Mouse (Mus musculus) liver, embryonic 13.5 days (tissue): Measurements from ENCODE around the gene Chrd. TPM values are rescaled to one million over a fixed set of nuclear protein-coding genes. Genes with fewer than 3 reads are reported as not detected.

Experiments used
- ATAC-seq: fragments of 200-750 bp; cut with Nextera tagmentation; 2 replicates; pipeline ENCODE4 v1.8.0; 2017; ENCODE audit warnings: low read depth, mild to moderate bottlenecking, moderate number of reproducible peaks, moderate library complexity
- DNase-seq: peaks from one replicate; pipeline ENCODE4 v3.0.0; 2022
- H3K27ac ChIP-seq: fragments of 300-500 bp; sonication (generic); 2 replicates; pipeline ENCODE4 v1.5.1; 2015; ENCODE audit warnings: moderate library complexity, mild to moderate bottlenecking, inconsistent platforms
- H3K27me3 ChIP-seq: fragments of 300-500 bp; sonication (generic); 2 replicates; pipeline ENCODE4 v1.6.1; 2015; ENCODE audit warnings: mild to moderate bottlenecking, inconsistent platforms
- H3K36me3 ChIP-seq: fragments of 300-500 bp; sonication (generic); 2 replicates; pipeline ENCODE4 v1.6.1; 2015; ENCODE audit warnings: mild to moderate bottlenecking, inconsistent platforms
- H3K4me1 ChIP-seq: fragments of 300-500 bp; sonication (generic); replicated peaks from 2 replicates; pipeline ENCODE4 v1.6.1; 2015; ENCODE audit warnings: inconsistent platforms
- H3K4me2 ChIP-seq: fragments of 300-500 bp; sonication (generic); 2 replicates; pipeline ENCODE4 v1.6.1; 2015; ENCODE audit warnings: inconsistent platforms, mild to moderate bottlenecking, moderate library complexity
- H3K4me3 ChIP-seq: fragments of 300-500 bp; sonication (generic); replicated peaks from 2 replicates; pipeline ENCODE4 v1.5.1; 2015; ENCODE audit warnings: mild to moderate bottlenecking, inconsistent platforms
- H3K9ac ChIP-seq: fragments of 300-500 bp; sonication (generic); 2 replicates; pipeline ENCODE4 v1.6.1; 2015; ENCODE audit warnings: mild to moderate bottlenecking, inconsistent platforms
- H3K9me3 ChIP-seq: fragments of 300-500 bp; sonication (generic); replicated peaks from 2 replicates; pipeline ENCODE4 v1.6.1; 2016; ENCODE audit warnings: inconsistent platforms
- WGBS: fragments of 180-500 bp; shearing (Covaris S2); methylation state at CpG from one replicate; pipeline ENCODE4 v1.1.7; 2015; ENCODE audit not compliant: insufficient replicate concordance; 5-methylcytosine and 5-hydroxymethylcytosine counted together
- polyA plus RNA-seq: library from polyadenylated mRNA; unstranded; fragments of >200 nt; fragmentation: Nextera tagmentation; extraction: Ambion mirVana; gene quantifications from 2 replicates; pipeline ENCODE4 v1.2.1, GENCODE M21; 2015

Gene Chrd
- polyA plus RNA-seq, 1 experiment from 2014 or later = 0.31 TPM

GRCm38 (mm10) chr16:20722736-20723135 is 10.2 kb upstream of the Chrd start:
- Histone ChIP-seq H3K4me1 (peaks cover 24% of the 10 kb centered on the region), H3K4me3 (no peak overlapping the region), H3K4me2 (no peak overlapping the region), H3K27me3 (no peaks in the 10 kb centered on the region), H3K9ac (no peak overlapping the region), H3K9me3 (no peaks in the 10 kb centered on the region), H3K27ac (no peak overlapping the region), H3K36me3 (peaks cover 32% of the 10 kb centered on the region)
- 66% methylated on average over 4 of the region's 4 CpGs for WGBS
- DNase-seq (no peak), ATAC-seq (no peak)

GRCm38 (mm10) chr16:20723247-20723646 is 9.7 kb upstream of the Chrd start:
- no peak overlapping the region for H3K4me2 ChIP-seq
- DNase-seq (no peak), ATAC-seq (no peak)
- no peak overlapping the region for H3K27ac ChIP-seq
- no peak overlapping the region for H3K4me3 ChIP-seq
- no peaks in the 10 kb centered on the region for H3K9me3 ChIP-seq
- H3K27me3 ChIP-seq = no peaks in the 10 kb centered on the region; the same call in 1 of the 2 replicates
- peaks cover 32% of the 10 kb centered on the region for H3K36me3 ChIP-seq
- H3K4me1 ChIP-seq = peaks cover 22% of the 10 kb centered on the region
- H3K9ac ChIP-seq = no peak overlapping the region
- WGBS = 55% methylated on average over 4 of the region's 4 CpGs

GRCm38 (mm10) chr16:20724338-20724748 is 8.6 kb upstream of the Chrd start:
- peaks cover 32% of the 10 kb centered on the region for H3K36me3 ChIP-seq
- no peak overlapping the region for H3K9ac ChIP-seq
- H3K27ac ChIP-seq = no peak overlapping the region
- no peak overlapping the region for H3K4me2 ChIP-seq
- ATAC-seq = peak; percentile 53
- no peak for DNase-seq
- peaks cover 10% of the 10 kb centered on the region for H3K27me3 ChIP-seq
- H3K4me3 ChIP-seq = no peak overlapping the region
- 29% methylated on average over 5 of the region's 5 CpGs for WGBS
- H3K9me3 ChIP-seq = no peaks in the 10 kb centered on the region
- peaks cover 15% of the 10 kb centered on the region for H3K4me1 ChIP-seq

- Histone ChIP-seq H3K27ac (no peak overlapping the region), H3K9me3 (no peaks in the 10 kb centered on the region), H3K4me2 (no peak overlapping the region), H3K4me1 (peaks cover 11% of the 10 kb centered on the region), H3K9ac (no peak overlapping the region), H3K36me3 (peaks cover 22% of the 10 kb centered on the region), H3K4me3 (no peak overlapping the region), H3K27me3 (peaks cover 16% of the 10 kb centered on the region)
- 75% methylated on average over 7 of the region's 7 CpGs for WGBS
- DNase-seq (no peak), ATAC-seq (no peak)
Observed at GRCm38 (mm10) chr16:20725321-20725720, 7.6 kb upstream of the Chrd start.

- H3K36me3 ChIP-seq = peaks cover 18% of the 10 kb centered on the region
- ATAC-seq (no peak), DNase-seq (no peak)
- peaks cover 21% of the 10 kb centered on the region for H3K27me3 ChIP-seq
- 55% methylated on average over 4 of the region's 4 CpGs for WGBS
- H3K4me1 ChIP-seq = peaks cover 11% of the 10 kb centered on the region
- no peak overlapping the region for H3K27ac ChIP-seq
- H3K4me2 ChIP-seq = no peak overlapping the region
- H3K4me3 ChIP-seq = no peak overlapping the region
- H3K9me3 ChIP-seq = no peaks in the 10 kb centered on the region
- no peak overlapping the region for H3K9ac ChIP-seq
Observed at GRCm38 (mm10) chr16:20725750-20726149, 7.2 kb upstream of the Chrd start.

DNA sequence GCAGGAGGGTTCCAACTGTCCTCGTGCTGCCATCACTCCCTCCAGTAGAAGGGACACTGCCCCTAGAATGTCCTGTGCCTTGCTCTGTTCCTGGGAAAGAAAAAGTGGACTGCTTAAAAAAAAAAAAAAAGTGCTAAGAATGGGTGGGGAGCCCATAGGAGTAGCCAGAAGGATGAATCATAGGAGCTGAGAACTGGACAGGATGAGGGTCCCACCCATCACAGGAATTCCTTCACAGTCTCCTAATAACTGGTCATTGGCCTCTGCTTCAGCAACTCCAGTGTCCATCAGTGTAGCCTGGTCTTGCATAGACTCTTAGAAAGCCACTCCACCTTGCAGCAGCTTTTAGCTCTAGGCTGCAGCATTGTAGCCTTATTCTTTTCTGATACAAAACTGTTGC is 6.5 kb upstream of the Chrd start:
- peaks cover 27% of the 10 kb centered on the region for H3K27me3 ChIP-seq
- no peak overlapping the region for H3K9ac ChIP-seq
- peaks cover 11% of the 10 kb centered on the region for H3K4me1 ChIP-seq
- H3K36me3 ChIP-seq = peaks cover 12% of the 10 kb centered on the region
- no peak overlapping the region for H3K4me2 ChIP-seq
- no peak for DNase-seq
- WGBS = 50% methylated on average over 1 of the region's 1 CpGs
- no peak for ATAC-seq
- no peaks in the 10 kb centered on the region for H3K9me3 ChIP-seq
- H3K27ac ChIP-seq = no peak overlapping the region
- no peak overlapping the region for H3K4me3 ChIP-seq

- Histone ChIP-seq H3K4me3 (peak overlapping the region; percentile 33), H3K4me1 (peaks cover 9% of the 10 kb centered on the region; the same call in 1 of the 2 replicates), H3K9ac (no peak overlapping the region), H3K27me3 (peaks cover 66% of the 10 kb centered on the region), H3K36me3 (no peaks in the 10 kb centered on the region; the same call in 1 of the 2 replicates), H3K4me2 (peak overlapping the region; percentile 42; the same call in 1 of the 2 replicates), H3K9me3 (no peaks in the 10 kb centered on the region), H3K27ac (peak overlapping the region; percentile 44; the same call in 1 of the 2 replicates)
- no peak for DNase-seq
- ATAC-seq = peak; percentile 70
- WGBS = 24% methylated on average over 5 of the region's 5 CpGs
Observed at GRCm38 (mm10) chr16:20730293-20730711, 2.6 kb upstream of the Chrd start.

GRCm38 (mm10) chr16:20731688-20732087 is 1.2 kb upstream of the Chrd start:
- H3K9me3 ChIP-seq = no peaks in the 10 kb centered on the region
- H3K4me1 ChIP-seq = peaks cover 9% of the 10 kb centered on the region; the same call in 1 of the 2 replicates
- no peaks in the 10 kb centered on the region; the same call in 1 of the 2 replicates for H3K36me3 ChIP-seq
- H3K9ac ChIP-seq = no peak overlapping the region
- ATAC-seq (no peak), DNase-seq (no peak)
- no peak overlapping the region for H3K4me3 ChIP-seq
- no peak overlapping the region for H3K4me2 ChIP-seq
- H3K27ac ChIP-seq = no peak overlapping the region
- 53% methylated on average over 5 of the region's 5 CpGs for WGBS
- H3K27me3 ChIP-seq = peaks cover 80% of the 10 kb centered on the region

- H3K9me3 ChIP-seq = no peaks in the 10 kb centered on the region
- no peaks in the 10 kb centered on the region; the same call in 1 of the 2 replicates for H3K36me3 ChIP-seq
- 2% methylated on average over 19 of the region's 30 CpGs for WGBS
- ATAC-seq = no peak; the same call in 1 of the 2 replicates
- peaks cover 9% of the 10 kb centered on the region; the same call in 1 of the 2 replicates for H3K4me1 ChIP-seq
- peak overlapping the region; percentile 44 for H3K9ac ChIP-seq
- H3K4me3 ChIP-seq = peak overlapping the region; percentile 55
- H3K27ac ChIP-seq = no peak overlapping the region
- peaks cover 87% of the 10 kb centered on the region for H3K27me3 ChIP-seq
- DNase-seq = no peak
- peak overlapping the region; percentile 69 for H3K4me2 ChIP-seq
Observed at GRCm38 (mm10) chr16:20732251-20732924, 539 bp upstream of the Chrd start.

DNA sequence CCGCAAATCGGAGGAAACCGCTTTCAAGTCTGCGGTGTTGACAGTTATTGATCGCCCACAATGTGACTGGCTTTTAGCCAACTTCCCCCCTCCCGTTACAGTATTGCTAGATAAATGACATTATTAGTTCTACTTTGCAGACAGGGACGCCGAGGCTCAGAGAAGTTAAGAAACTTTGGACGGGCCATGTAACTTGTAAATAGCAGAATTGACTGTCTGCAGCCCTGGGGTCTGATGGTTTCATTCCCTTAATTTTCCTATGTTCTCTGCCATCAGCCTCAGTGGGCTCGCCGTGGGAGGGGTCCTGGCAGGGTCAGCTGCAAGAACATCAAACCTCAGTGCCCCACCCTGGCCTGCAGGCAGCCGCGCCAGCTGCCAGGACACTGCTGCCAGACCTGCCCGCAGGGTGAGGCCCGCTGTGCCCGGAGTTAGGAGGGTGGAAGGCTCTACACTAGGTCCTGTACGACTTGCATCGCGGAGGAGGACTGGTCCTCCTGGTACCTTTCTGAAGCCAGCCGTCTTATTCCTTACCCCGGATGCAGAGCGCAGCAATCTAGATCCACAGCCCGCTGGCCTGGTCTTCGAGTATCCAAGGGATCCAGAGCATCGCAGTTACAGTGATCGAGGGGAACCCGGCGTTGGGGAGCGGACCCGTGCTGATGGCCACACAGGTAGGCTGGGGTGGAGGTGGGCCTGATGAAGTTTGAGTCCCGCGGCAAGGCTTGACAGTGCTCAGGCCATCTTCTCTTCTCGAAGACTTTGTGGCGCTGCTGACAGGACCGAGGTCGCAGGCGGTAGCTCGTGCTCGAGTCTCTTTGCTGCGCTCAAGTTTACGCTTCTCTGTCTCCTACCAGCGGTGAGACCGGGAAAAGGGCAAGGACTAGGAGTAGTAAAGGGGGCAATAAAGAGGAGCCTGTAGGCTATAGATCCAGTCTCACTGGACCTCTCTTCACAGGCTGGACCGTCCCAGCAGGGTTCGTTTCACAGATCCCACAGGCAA is 1.1 kb downstream of the Chrd start, which contains the start of gene Thpo:
Gene Thpo, minus strand, starts transcription at position 781 of the 1,000 bp plus-strand sequence.
- H3K4me3 ChIP-seq = peak within 1 kb of the TSS; percentile 55
- no peak for ATAC-seq
- no peak for DNase-seq
- H3K9me3 ChIP-seq = no peaks in the 10 kb centered on the region
- H3K4me2 ChIP-seq = peak within 1 kb of the TSS; percentile 69
- H3K4me1 ChIP-seq = peaks cover 9% of the 10 kb centered on the region; the same call in 1 of the 2 replicates
- no peaks in the 10 kb centered on the region for H3K36me3 ChIP-seq
- WGBS = 5% methylated on average over 45 of the region's 45 CpGs
- no peak within 1 kb of the TSS for H3K27ac ChIP-seq
- peak within 1 kb of the TSS; percentile 44 for H3K9ac ChIP-seq
- H3K27me3 ChIP-seq = peaks cover 92% of the 10 kb centered on the region

DNA sequence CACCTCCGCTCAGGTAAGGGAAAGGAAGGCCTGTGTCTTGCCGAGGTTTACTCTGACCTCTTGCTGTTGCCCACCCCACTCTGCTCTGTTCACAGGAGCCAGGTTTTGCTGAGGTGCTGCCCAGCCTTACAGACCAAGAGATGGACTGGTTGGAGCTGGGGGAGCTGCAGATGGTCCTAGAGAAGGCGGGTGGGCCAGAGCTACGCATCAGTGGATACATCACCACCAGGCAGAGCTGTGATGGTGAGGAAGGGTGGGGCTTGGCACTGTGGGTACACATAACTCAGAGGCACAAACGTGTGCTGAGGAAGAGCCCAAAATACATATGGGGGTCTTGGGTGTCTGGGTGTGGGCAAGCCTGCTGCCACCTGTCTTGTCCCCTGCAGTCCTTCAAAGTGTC is 2.7 kb downstream of the Chrd start:
- no peak overlapping the region for H3K4me2 ChIP-seq
- H3K4me1 ChIP-seq = peaks cover 9% of the 10 kb centered on the region; the same call in 1 of the 2 replicates
- no peaks in the 10 kb centered on the region for H3K9me3 ChIP-seq
- H3K9ac ChIP-seq = no peak overlapping the region
- DNase-seq (no peak), ATAC-seq (no peak)
- 47% methylated on average over 5 of the region's 5 CpGs for WGBS
- H3K27me3 ChIP-seq = peaks cover 80% of the 10 kb centered on the region
- no peak overlapping the region for H3K27ac ChIP-seq
- no peaks in the 10 kb centered on the region for H3K36me3 ChIP-seq
- no peak overlapping the region for H3K4me3 ChIP-seq
